Mouse (Mus musculus) liver, adult 2 months (tissue): ENCODE data around the gene Th. TPM values are rescaled to one million over a fixed set of nuclear protein-coding genes. Genes with fewer than 3 reads are reported as not detected.

ENCODE experiments used
- DNase-seq: peaks from one replicate; pipeline ENCODE4 v3.0.0-alpha.2; 2011; ENCODE audit warnings: low read depth, low spot score; ENCODE audit errors: extremely low read depth
- H3K27ac ChIP-seq: fragments of 200-500 bp; replicated peaks from 2 replicates; pipeline ENCODE4 v1.5.1; 2012; ENCODE audit warnings: low read depth, mild to moderate bottlenecking, control low read depth, inconsistent platforms, low read length; ENCODE audit not compliant: insufficient read depth
- H3K27me3 ChIP-seq: fragments of 200-500 bp; 2 replicates; pipeline ENCODE4 v1.6.1; 2012; ENCODE audit warnings: mild to moderate bottlenecking, moderate library complexity, low read length, inconsistent platforms; ENCODE audit not compliant: control insufficient read depth, insufficient read depth
- H3K36me3 ChIP-seq: fragments of 200-500 bp; 2 replicates; pipeline ENCODE4 v1.6.1; 2012; ENCODE audit warnings: low read length, inconsistent platforms; ENCODE audit not compliant: control insufficient read depth, insufficient read depth
- H3K4me1 ChIP-seq: fragments of 200-500 bp; 2 replicates; pipeline ENCODE4 v1.6.1; 2011; ENCODE audit warnings: low read length; ENCODE audit not compliant: control insufficient read depth, insufficient read depth
- H3K4me3 ChIP-seq: fragments of 200-500 bp; 2 replicates; pipeline ENCODE4 v1.5.1; 2011; ENCODE audit warnings: low read depth, mild to moderate bottlenecking, control low read depth, low read length, moderate library complexity; ENCODE audit not compliant: insufficient read depth
- H3K79me2 ChIP-seq: fragments of 200-500 bp; 2 replicates; pipeline ENCODE4 v1.6.1; 2012; ENCODE audit warnings: inconsistent platforms, mild to moderate bottlenecking, low read length, moderate library complexity; ENCODE audit not compliant: control insufficient read depth, insufficient read depth
- H3K9ac ChIP-seq: fragments of 200-500 bp; 2 replicates; pipeline ENCODE4 v1.6.1; 2012; ENCODE audit warnings: low read depth, mild to moderate bottlenecking, control low read depth, inconsistent platforms, low read length
- CTCF ChIP-seq: fragments of 200-500 bp; IDR thresholded peaks from 2 replicates; pipeline ENCODE4 v1.5.1; 2011; ENCODE audit warnings: low read depth, low read length, control low read depth
- POLR2A ChIP-seq: fragments of 200-500 bp; IDR thresholded peaks from 2 replicates; pipeline ENCODE4 v1.6.1; 2011; ENCODE audit warnings: low read length, control low read depth; ENCODE audit not compliant: insufficient read depth; ENCODE audit errors: extremely low read depth
- WGBS: fragments of 180-500 bp; shearing (Covaris S2); methylation state at CpG from one replicate; pipeline ENCODE4 v1.1.7; 2018; 5-methylcytosine and 5-hydroxymethylcytosine counted together
- polyA plus RNA-seq: library from polyadenylated mRNA; depleted of rRNA; stranded (reverse); fragments of >200 nt; gene quantifications from 2 replicates; pipeline ENCODE4 v1.2.3, GENCODE M21; 2012; rRNA removed
- total RNA-seq: library from RNA; depleted of rRNA; stranded (reverse); fragments of >200 nt; gene quantifications from 2 replicates; pipeline ENCODE4 v1.2.3, GENCODE M21; 2014; rRNA removed

Th gene
- total and polyA plus RNA-seq, 2 experiments, result not detected

- Histone ChIP-seq H3K36me3 (no peaks in the 10 kb centered on the region), H3K79me2 (no peaks in the 10 kb centered on the region), H3K4me1 (no peaks in the 10 kb centered on the region), H3K9ac (no peak overlapping the region), H3K27ac (no peak overlapping the region), H3K4me3 (no peak overlapping the region), H3K27me3 (peaks cover 2% of the 10 kb centered on the region; the same call in 1 of the 2 replicates)
- DNase-seq, result no peak
- 43% methylated on average over 12 of the region's 12 CpGs for WGBS
- TF ChIP-seq POLR2A (no peak), CTCF (no peak)
Observed at GRCm38 (mm10) chr7:142893721-142894639, 36.9 kb downstream of the Th start.

- no peak for TF ChIP-seq CTCF
- no peak for TF ChIP-seq POLR2A
Observed at GRCm38 (mm10) chr7:142893296-142893695, 37.6 kb downstream of the Th start.

GRCm38 (mm10) chr7:142869419-142870163 is 61.3 kb downstream of the Th start:
- Histone ChIP-seq H3K79me2 (no peaks in the 10 kb centered on the region), H3K27ac (no peak overlapping the region), H3K27me3 (no peaks in the 10 kb centered on the region), H3K4me3 (no peak overlapping the region), H3K4me1 (no peaks in the 10 kb centered on the region), H3K9ac (no peak overlapping the region), H3K36me3 (no peaks in the 10 kb centered on the region)
- WGBS, result 5% methylated on average over 4 of the region's 4 CpGs
- TF ChIP-seq POLR2A (no peak), CTCF (no peak)
- DNase-seq, result no peak

More at GRCm38 (mm10) chr7:142893296-142893695, 37.6 kb downstream of the Th start:
- Histone ChIP-seq H3K9ac (no peak overlapping the region), H3K79me2 (no peaks in the 10 kb centered on the region), H3K4me3 (no peak overlapping the region), H3K27me3 (peaks cover 2% of the 10 kb centered on the region; the same call in 1 of the 2 replicates), H3K36me3 (no peaks in the 10 kb centered on the region), H3K4me1 (no peaks in the 10 kb centered on the region), H3K27ac (no peak overlapping the region)
- DNase-seq, result no peak
- 71% methylated on average over 6 of the region's 6 CpGs for WGBS

GRCm38 (mm10) chr7:142850681-142851080 is 80.2 kb downstream of the Th start:
- H3K36me3 ChIP-seq, result no peaks in the 10 kb centered on the region
- H3K4me1 ChIP-seq, result no peaks in the 10 kb centered on the region
- H3K79me2 ChIP-seq, result no peaks in the 10 kb centered on the region
- TF ChIP-seq CTCF (peak; percentile 56), POLR2A (no peak)
- 11% methylated on average over 6 of the region's 6 CpGs for WGBS
- H3K27me3 ChIP-seq, result no peaks in the 10 kb centered on the region
- DNase-seq, result peak; percentile 42
- no peak overlapping the region for H3K4me3 ChIP-seq
- H3K9ac ChIP-seq, result no peak overlapping the region
- no peak overlapping the region for H3K27ac ChIP-seq

Other genes with a start within 250 kb of the Th start
- gene Ins2, start 187.7 kb downstream of the Th start, total RNA-seq, result not detected in 2 replicates
- gene Ins2, start 187.7 kb downstream of the Th start, polyA plus RNA-seq, result not detected in 2 replicates
- gene Ascl2, start 38.1 kb upstream of the Th start, total RNA-seq, result not detected in 2 replicates
- 0.11 TPM in 1 of 2 replicates, not detected in the other for gene Ascl2, start 38.1 kb upstream of the Th start, polyA plus RNA-seq
- 0.46 and 1.1 TPM in 2 replicates for gene Tspan32, start 73.9 kb upstream of the Th start, total RNA-seq
- gene Tspan32, start 73.9 kb upstream of the Th start, polyA plus RNA-seq, result 0.56 and 1.0 TPM in 2 replicates
- 363 and 420 TPM in 2 replicates for gene Cd81, start 121.6 kb upstream of the Th start, total RNA-seq
- gene Cd81, start 121.6 kb upstream of the Th start, polyA plus RNA-seq, result 616 and 625 TPM in 2 replicates
- 11.9 and 13.4 TPM in 2 replicates for gene Tssc4, start 138.1 kb upstream of the Th start, total RNA-seq
- 45.6 and 47.7 TPM in 2 replicates for gene Tssc4, start 138.1 kb upstream of the Th start, polyA plus RNA-seq
- under 0.01 and 0.07 TPM in 2 replicates for gene Trpm5, start 163.5 kb upstream of the Th start, total RNA-seq
- gene Trpm5, start 163.5 kb upstream of the Th start, polyA plus RNA-seq, result 0.02 TPM in 1 of 2 replicates, not detected in the other
- 1.3 and 3.4 TPM in 2 replicates for gene Kcnq1, start 175.2 kb upstream of the Th start, total RNA-seq
- gene Kcnq1, start 175.2 kb upstream of the Th start, polyA plus RNA-seq, result 0.91 and 2.5 TPM in 2 replicates